Mouse (Mus musculus) lung, postnatal 0 days (tissue): ENCODE results near the gene Phf23.

Experiments
- CTCF ChIP-seq: IDR thresholded peaks from 2 replicates; pipeline ENCODE4 v1.5.1; 2016; ENCODE audit warnings: antibody characterized with exemption, mild to moderate bottlenecking
- EP300 ChIP-seq: IDR thresholded peaks from 2 replicates; pipeline ENCODE4 v1.6.1; 2016; ENCODE audit warnings: antibody characterized with exemption, mild to moderate bottlenecking, control low read depth

DNA sequence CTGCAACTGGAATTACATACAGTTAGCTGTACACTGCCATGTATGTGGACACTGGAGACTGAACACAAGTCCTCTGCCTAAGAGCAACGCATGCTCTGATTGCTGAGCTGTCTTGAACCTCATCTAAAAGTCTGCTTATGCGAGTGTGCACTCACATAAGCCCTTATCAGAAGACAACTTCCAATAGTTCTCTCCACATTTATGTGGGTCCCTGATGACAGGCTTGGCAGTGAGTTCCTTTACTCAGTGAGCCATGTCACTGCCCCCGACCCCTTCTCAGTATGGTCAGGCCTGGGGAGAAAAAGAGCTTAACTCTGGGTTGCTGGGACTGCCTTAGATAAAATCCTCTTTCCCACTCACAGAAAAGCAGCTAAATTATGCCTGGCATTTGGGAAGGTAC is 21.1 kb downstream of the Phf23 start, which contains the start of gene Dlg4:
- no peak for TF ChIP-seq CTCF
- no peak for TF ChIP-seq EP300
